Mouse (Mus musculus): ENCODE results near the gene Dock10. TPM values are rescaled to one million over a fixed set of nuclear protein-coding genes. Genes with fewer than 3 reads are reported as not detected.

Gene Dock10
- total and polyA plus RNA-seq, 2 experiments from 2014 or later, result 1.2 to 5.2 TPM

DNA sequence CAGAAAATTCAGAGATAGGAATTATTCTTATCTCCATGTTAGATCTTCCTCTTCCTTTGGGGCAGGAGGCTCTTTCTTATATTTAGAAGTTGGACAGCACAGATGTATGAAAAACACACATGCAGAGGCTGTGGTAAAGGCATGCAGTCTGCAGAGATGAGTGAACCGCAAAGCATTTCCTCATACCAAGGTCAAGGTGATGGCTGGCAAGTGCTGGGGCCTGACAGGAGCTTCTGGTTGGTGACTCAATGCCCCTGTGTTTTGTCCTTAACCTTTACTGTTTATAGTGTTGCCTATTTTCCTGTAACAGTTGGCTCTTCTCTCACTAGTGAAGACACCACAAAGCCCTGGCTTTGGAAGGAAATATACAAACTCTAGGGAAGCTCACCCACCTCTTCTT lies 201.9 kb downstream of the Dock10 start:
- no peak for TF ChIP-seq CTCF (IDR thresholded peaks at IDR 0.05; ENCODE audit: low read depth)
- no peak for TF ChIP-seq EP300 (IDR thresholded peaks at IDR 0.05; ENCODE audit: low read depth)
- no peaks in the 10 kb centered on the region for H3K27me3 ChIP-seq (ENCODE audit: control insufficient read depth, insufficient read depth, low read length)
- WGBS, result 84% methylated on average over 1 of the region's 1 CpGs
- ATAC-seq (ENCODE audit: insufficient read depth, low read depth) (no peak), DNase-seq (ENCODE audit: low spot score) (no peak)
- H3K9me3 ChIP-seq (replicated peaks; ENCODE audit: control insufficient read depth, low read length), result no peaks in the 10 kb centered on the region
- no peak overlapping the region for H3K9ac ChIP-seq (replicated peaks; ENCODE audit: low read depth, low read length)
- H3K36me3 ChIP-seq (replicated peaks; ENCODE audit: control insufficient read depth, insufficient read depth, low read length), result no peaks in the 10 kb centered on the region
- no peak overlapping the region for H3K4me3 ChIP-seq (ENCODE audit: low read depth, low read length)
- H3K27ac ChIP-seq (ENCODE audit: low read depth), result no peak overlapping the region
- H3K4me2 ChIP-seq (ENCODE audit: low read depth, low read length), result no peak overlapping the region
- no peaks in the 10 kb centered on the region for H3K4me1 ChIP-seq (ENCODE audit: control insufficient read depth, insufficient read depth)

DNA sequence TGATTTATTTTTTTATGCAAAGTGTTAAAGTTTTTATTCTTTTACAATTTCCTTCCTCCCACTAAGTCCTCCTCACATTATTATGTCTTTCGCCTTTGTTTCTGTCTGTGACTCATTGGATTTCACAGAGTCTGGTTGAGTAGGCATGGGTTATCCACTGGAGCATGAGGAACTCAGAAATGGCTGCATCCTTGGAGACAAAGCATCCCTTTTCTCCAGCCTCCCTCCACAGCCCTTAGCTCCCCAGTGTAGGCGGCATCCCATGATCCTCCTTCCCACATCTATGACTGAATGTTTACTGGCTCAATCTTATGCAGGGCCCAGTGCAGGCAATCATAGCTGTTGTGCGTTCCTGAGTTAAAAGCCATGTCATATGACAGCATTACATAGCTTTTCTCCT lies 216.8 kb downstream of the Dock10 start:
- Histone ChIP-seq H3K27me3 (ENCODE audit: control insufficient read depth, insufficient read depth, low read length) (no peaks in the 10 kb centered on the region), H3K9ac (replicated peaks; ENCODE audit: low read depth, low read length) (no peak overlapping the region), H3K4me1 (ENCODE audit: control insufficient read depth, insufficient read depth) (no peaks in the 10 kb centered on the region), H3K9me3 (replicated peaks; ENCODE audit: control insufficient read depth, low read length) (no peaks in the 10 kb centered on the region), H3K27ac (ENCODE audit: low read depth) (no peak overlapping the region), H3K36me3 (replicated peaks; ENCODE audit: control insufficient read depth, insufficient read depth, low read length) (no peaks in the 10 kb centered on the region; the same call in 1 of the 2 replicates), H3K4me2 (ENCODE audit: low read depth, low read length) (no peak overlapping the region), H3K4me3 (ENCODE audit: low read depth, low read length) (no peak overlapping the region)
- ATAC-seq (ENCODE audit: insufficient read depth, low read depth), result no peak
- 83% methylated on average over 3 of the region's 3 CpGs for WGBS
- no peak for DNase-seq (ENCODE audit: low spot score)
- TF ChIP-seq CTCF (IDR thresholded peaks at IDR 0.05; ENCODE audit: low read depth) (no peak), EP300 (IDR thresholded peaks at IDR 0.05; ENCODE audit: low read depth) (no peak)

DNA sequence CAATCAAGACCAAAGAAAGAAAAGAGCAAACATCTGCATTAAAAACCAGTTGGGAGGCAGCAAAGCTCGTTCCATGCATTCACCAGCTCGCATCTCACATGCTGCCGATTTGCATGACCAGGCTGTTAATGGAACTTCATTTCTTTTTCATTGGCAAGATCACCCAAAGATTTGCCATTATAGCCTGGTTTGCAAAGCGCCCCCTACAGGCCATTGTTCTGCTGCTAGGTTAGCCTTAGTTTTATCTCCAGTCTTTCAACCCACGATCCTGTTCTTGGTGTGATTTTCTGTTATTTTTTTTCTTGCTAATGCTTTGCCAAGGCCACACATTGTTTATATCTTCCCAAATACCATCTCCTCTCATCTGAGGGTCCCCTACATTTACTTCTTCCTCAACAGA lies 236.1 kb downstream of the Dock10 start:
- Histone ChIP-seq H3K9me3 (replicated peaks; ENCODE audit: control insufficient read depth, low read length) (no peaks in the 10 kb centered on the region), H3K4me1 (ENCODE audit: control insufficient read depth, insufficient read depth) (no peaks in the 10 kb centered on the region), H3K27ac (ENCODE audit: low read depth) (no peak overlapping the region), H3K9ac (replicated peaks; ENCODE audit: low read depth, low read length) (no peak overlapping the region), H3K27me3 (ENCODE audit: control insufficient read depth, insufficient read depth, low read length) (no peaks in the 10 kb centered on the region), H3K4me3 (ENCODE audit: low read depth, low read length) (no peak overlapping the region), H3K36me3 (replicated peaks; ENCODE audit: control insufficient read depth, insufficient read depth, low read length) (no peaks in the 10 kb centered on the region), H3K4me2 (ENCODE audit: low read depth, low read length) (no peak overlapping the region)
- no peak for ATAC-seq (ENCODE audit: insufficient read depth, low read depth)
- WGBS, result 71% methylated on average over 5 of the region's 5 CpGs
- TF ChIP-seq CTCF (IDR thresholded peaks at IDR 0.05; ENCODE audit: low read depth), result 0 out of 2 replicates have a peak, but pooled peaks have one; percentile 4
- no peak for TF ChIP-seq EP300 (IDR thresholded peaks at IDR 0.05; ENCODE audit: low read depth)
- DNase-seq (ENCODE audit: low spot score), result no peak

DNA sequence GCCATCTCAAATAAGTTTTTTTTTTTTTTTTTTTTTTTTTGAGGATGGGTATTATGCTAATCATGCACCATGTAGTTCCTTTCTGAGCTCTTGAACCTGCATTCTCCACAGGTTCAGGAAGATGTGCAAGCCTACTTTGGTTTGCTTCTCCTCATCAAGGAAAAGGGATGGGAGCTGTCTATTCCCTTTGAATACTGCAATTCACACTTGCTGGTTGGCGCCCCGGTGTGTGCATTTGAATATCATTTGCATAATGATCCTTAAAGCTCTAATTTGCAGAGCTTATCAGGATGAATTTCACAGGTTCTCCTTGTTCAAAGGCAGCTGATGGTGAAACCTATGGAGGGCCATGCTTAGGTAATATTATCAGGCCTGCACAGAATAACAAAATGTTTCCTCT lies 237.9 kb downstream of the Dock10 start:
- H3K36me3 ChIP-seq (replicated peaks; ENCODE audit: control insufficient read depth, insufficient read depth, low read length), result no peaks in the 10 kb centered on the region
- ATAC-seq (ENCODE audit: insufficient read depth, low read depth) (no peak), DNase-seq (ENCODE audit: low spot score) (no peak)
- H3K9me3 ChIP-seq (replicated peaks; ENCODE audit: control insufficient read depth, low read length), result no peaks in the 10 kb centered on the region
- H3K4me3 ChIP-seq (ENCODE audit: low read depth, low read length), result no peak overlapping the region
- no peaks in the 10 kb centered on the region for H3K27me3 ChIP-seq (ENCODE audit: control insufficient read depth, insufficient read depth, low read length)
- no peak overlapping the region for H3K27ac ChIP-seq (ENCODE audit: low read depth)
- TF ChIP-seq CTCF (IDR thresholded peaks at IDR 0.05; ENCODE audit: low read depth) (no peak), EP300 (IDR thresholded peaks at IDR 0.05; ENCODE audit: low read depth) (no peak)
- WGBS, result 28% methylated on average over 2 of the region's 2 CpGs
- H3K4me1 ChIP-seq (ENCODE audit: control insufficient read depth, insufficient read depth), result no peaks in the 10 kb centered on the region
- no peak overlapping the region for H3K9ac ChIP-seq (replicated peaks; ENCODE audit: low read depth, low read length)
- no peak overlapping the region for H3K4me2 ChIP-seq (ENCODE audit: low read depth, low read length)

DNA sequence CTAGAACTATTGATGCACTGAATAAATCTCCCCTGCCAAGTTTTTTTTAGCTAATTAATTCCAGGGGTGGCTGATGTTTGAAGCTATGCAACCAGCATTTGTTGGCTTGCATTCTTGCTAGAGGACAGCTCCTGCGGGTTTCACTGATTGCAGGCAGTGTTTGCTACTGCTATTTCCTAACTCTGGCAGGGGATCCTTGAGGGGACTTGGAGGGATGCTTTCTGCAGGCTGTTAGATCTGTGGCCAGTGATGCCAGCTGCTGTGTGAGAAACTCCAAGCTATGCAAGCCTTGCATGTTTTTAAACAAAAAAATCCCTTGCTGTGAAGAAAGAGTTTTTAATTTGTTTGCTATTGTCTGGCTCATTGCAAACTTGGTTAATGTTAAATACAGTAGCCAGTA lies 238.4 kb downstream of the Dock10 start:
- Histone ChIP-seq H3K27ac (ENCODE audit: low read depth) (no peak overlapping the region), H3K4me3 (ENCODE audit: low read depth, low read length) (no peak overlapping the region), H3K27me3 (ENCODE audit: control insufficient read depth, insufficient read depth, low read length) (no peaks in the 10 kb centered on the region), H3K9me3 (replicated peaks; ENCODE audit: control insufficient read depth, low read length) (no peaks in the 10 kb centered on the region), H3K4me1 (ENCODE audit: control insufficient read depth, insufficient read depth) (no peaks in the 10 kb centered on the region), H3K36me3 (replicated peaks; ENCODE audit: control insufficient read depth, insufficient read depth, low read length) (no peaks in the 10 kb centered on the region), H3K9ac (replicated peaks; ENCODE audit: low read depth, low read length) (no peak overlapping the region), H3K4me2 (ENCODE audit: low read depth, low read length) (no peak overlapping the region)
- TF ChIP-seq CTCF (IDR thresholded peaks at IDR 0.05; ENCODE audit: low read depth) (no peak), EP300 (IDR thresholded peaks at IDR 0.05; ENCODE audit: low read depth) (no peak)
- ATAC-seq (ENCODE audit: insufficient read depth, low read depth) (no peak), DNase-seq (ENCODE audit: low spot score) (no peak)
- WGBS, result 7% methylated on average over 1 of the region's 1 CpGs

DNA sequence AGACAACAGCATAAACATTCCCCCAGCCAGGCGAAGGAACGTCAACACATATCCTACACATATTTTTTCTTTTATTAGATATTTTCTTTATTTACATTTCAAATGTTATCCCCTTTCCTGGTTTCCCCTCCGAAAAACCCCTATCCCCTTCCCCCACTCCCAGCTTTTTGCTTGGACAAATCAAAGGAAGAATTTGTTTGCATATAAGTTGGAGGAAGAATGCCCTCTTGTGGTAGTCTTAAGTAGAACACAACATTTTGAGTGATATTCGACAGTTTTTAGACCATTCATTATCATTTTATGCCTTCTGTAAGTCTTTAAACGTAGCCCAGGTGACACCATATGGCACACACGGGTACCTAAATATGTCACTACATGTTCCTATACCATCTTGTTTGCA lies 242.5 kb downstream of the Dock10 start:
- DNase-seq (ENCODE audit: low spot score), result no peak
- Histone ChIP-seq H3K27ac (ENCODE audit: low read depth) (no peak overlapping the region), H3K9me3 (replicated peaks; ENCODE audit: control insufficient read depth, low read length) (no peaks in the 10 kb centered on the region), H3K4me3 (ENCODE audit: low read depth, low read length) (no peak overlapping the region), H3K27me3 (ENCODE audit: control insufficient read depth, insufficient read depth, low read length) (no peaks in the 10 kb centered on the region), H3K4me1 (ENCODE audit: control insufficient read depth, insufficient read depth) (no peaks in the 10 kb centered on the region), H3K36me3 (replicated peaks; ENCODE audit: control insufficient read depth, insufficient read depth, low read length) (no peaks in the 10 kb centered on the region), H3K4me2 (ENCODE audit: low read depth, low read length) (no peak overlapping the region), H3K9ac (replicated peaks; ENCODE audit: low read depth, low read length) (no peak overlapping the region)
- no peak for TF ChIP-seq EP300 (IDR thresholded peaks at IDR 0.05; ENCODE audit: low read depth)
- TF ChIP-seq CTCF (IDR thresholded peaks at IDR 0.05; ENCODE audit: low read depth), result peak; percentile 34
- 43% methylated on average over 6 of the region's 6 CpGs for WGBS
- ATAC-seq (ENCODE audit: insufficient read depth, low read depth), result no peak

All from heart, postnatal 0 days (tissue).